22 mouse cellular contexts compared by ENCODE assay signal in genomic region chr19:24517057-24517456, GRCm38 (mm10). TPM values are rescaled to one million over a fixed set of nuclear protein-coding genes. Genes with fewer than 3 reads are reported as not detected.
DNase-seq lines count a peak whose midpoint lies in the region; ATAC-seq and TF ChIP-seq lines count a peak whose summit lies in the region.
"Had no signal": no experiment of that assay in that cellular context is flagged by ENCODE, and none has a peak within 500 bp of the region (broad histone marks: within the 10 kb centered on the region; RNA-seq: fewer than 3 reads in every experiment).

No protein-coding gene starts in this region.

- H3K36me3 ChIP-seq in liver, embryonic 11.5 days (ENCODE audit: control insufficient read depth, insufficient read depth, low read length) = no peaks in the 10 kb centered on the region
- H3K36me3 ChIP-seq in MEL (ENCODE audit: control insufficient read depth in 1 of 2, insufficient read depth in 2 of 2, low read length in 2 of 2) = peaks cover 0 to 17% of the 10 kb centered on the region in 2 experiments; a peak in 2 of 4 replicates
- no peaks in the 10 kb centered on the region for H3K36me3 ChIP-seq in liver, embryonic 13.5 days
- no peaks in the 10 kb centered on the region for H3K36me3 ChIP-seq in liver, embryonic 16.5 days (ENCODE audit: control insufficient read depth, insufficient read depth)
- H3K36me3 ChIP-seq in forebrain, embryonic 14.5 days (ENCODE audit: control insufficient read depth, insufficient read depth, low read length) = no peaks in the 10 kb centered on the region
- no peaks in the 10 kb centered on the region for H3K36me3 ChIP-seq in intestine, embryonic 15.5 days
- H3K36me3 ChIP-seq: embryonic facial prominence, embryonic 13.5 days; forebrain, embryonic 15.5 days; hindbrain, embryonic 12.5 days; hindbrain, embryonic 15.5 days had no signal

- peak; percentile 77 for DNase-seq in liver
- no peak for DNase-seq in liver, embryonic 11.5 days (ENCODE audit: low spot score)
- DNase-seq in MEL (ENCODE audit: low read depth, low spot score) = no peak
- no peak for DNase-seq in liver, embryonic 13.5 days
- no peak for DNase-seq in forebrain, embryonic 14.5 days (ENCODE audit: low spot score)
- no peak for DNase-seq in adrenal gland, adult (ENCODE audit: inconsistent age in 2 of 2, low spot score in 1 of 2)
- DNase-seq: adrenal gland, postnatal 10 days; adrenal gland, postnatal 36 days; cerebellum, adult 2 months; cerebellum, adult 9-11 months; cerebellum, postnatal 25 days; gastrocnemius, postnatal 25 days; heart, adult 2 months had no signal

- peaks cover 58% of the 10 kb centered on the region for H3K4me1 ChIP-seq in liver, embryonic 11.5 days (replicated peaks; ENCODE audit: control insufficient read depth, insufficient read depth, low read length)
- peaks cover 5 to 23% of the 10 kb centered on the region in 2 experiments; a peak in 3 of 4 replicates for H3K4me1 ChIP-seq in MEL (ENCODE audit: control insufficient read depth in 1 of 2, insufficient read depth in 2 of 2, low read length in 2 of 2)
- H3K4me1 ChIP-seq in liver, embryonic 13.5 days (replicated peaks) = peaks cover 95% of the 10 kb centered on the region
- peaks cover 72% of the 10 kb centered on the region for H3K4me1 ChIP-seq in liver, embryonic 16.5 days (ENCODE audit: control insufficient read depth, low read depth, low read length)
- H3K4me1 ChIP-seq in forebrain, embryonic 14.5 days (ENCODE audit: control insufficient read depth, insufficient read depth, low read length) = no peaks in the 10 kb centered on the region
- peaks cover 9% of the 10 kb centered on the region for H3K4me1 ChIP-seq in intestine, embryonic 15.5 days (replicated peaks)
- H3K4me1 ChIP-seq: embryonic facial prominence, embryonic 13.5 days; forebrain, embryonic 15.5 days; hindbrain, embryonic 12.5 days; hindbrain, embryonic 15.5 days had no signal

- no peak for TF ChIP-seq CTCF in MEL (IDR thresholded peaks at IDR 0.05 in 2 of 3, conservative IDR thresholded peaks at IDR 0.05 in 1 of 3; ENCODE audit: control insufficient read depth in 1 of 3, insufficient read depth in 1 of 3, low read depth in 2 of 3, low read length in 3 of 3, poor library complexity in 1 of 3, severe bottlenecking in 1 of 3)

- 45% methylated on average over 7 of the region's 7 CpGs for WGBS in liver, embryonic 11.5 days
- 40% methylated on average over 7 of the region's 7 CpGs for WGBS in liver, embryonic 13.5 days (ENCODE audit: insufficient replicate concordance)
- 37% methylated on average over 7 of the region's 7 CpGs for WGBS in liver, embryonic 16.5 days (ENCODE audit: insufficient replicate concordance)
- 89% methylated on average over 7 of the region's 7 CpGs for WGBS in forebrain, embryonic 14.5 days
- WGBS in intestine, embryonic 15.5 days = 45% methylated on average over 7 of the region's 7 CpGs

- ATAC-seq in liver, embryonic 11.5 days (replicated peaks; ENCODE audit: low FRiP score) = no peak
- 0 out of 2 replicates have a peak, but pooled peaks have one; percentile 37 for ATAC-seq in liver, embryonic 13.5 days (ENCODE audit: low read depth)
- ATAC-seq in liver, embryonic 16.5 days (ENCODE audit: low read depth) = no peak
- ATAC-seq in forebrain, embryonic 14.5 days = no peak
- ATAC-seq in intestine, embryonic 15.5 days = no peak
- ATAC-seq: activated CD4-positive, CD25-positive, alpha-beta regulatory T cell, adult 4 months; CD4-positive, CD25-positive, alpha-beta regulatory T cell, adult 4 months; forebrain, embryonic 15.5 days had no signal

- H3K27me3 ChIP-seq in liver, embryonic 11.5 days (replicated peaks; ENCODE audit: control insufficient read depth, insufficient read depth, low read length) = no peaks in the 10 kb centered on the region
- H3K27me3 ChIP-seq in MEL (ENCODE audit: control insufficient read depth in 1 of 2, insufficient read depth in 2 of 2, low read length in 2 of 2) = no peaks in the 10 kb centered on the region
- H3K27me3 ChIP-seq in liver, embryonic 13.5 days = no peaks in the 10 kb centered on the region
- H3K27me3 ChIP-seq in liver, embryonic 16.5 days (ENCODE audit: control insufficient read depth, insufficient read depth, low read depth, low read length) = no peaks in the 10 kb centered on the region
- no peaks in the 10 kb centered on the region for H3K27me3 ChIP-seq in forebrain, embryonic 14.5 days (replicated peaks; ENCODE audit: control insufficient read depth, insufficient read depth, low read length)
- H3K27me3 ChIP-seq in intestine, embryonic 15.5 days (replicated peaks) = no peaks in the 10 kb centered on the region
- H3K27me3 ChIP-seq: embryonic facial prominence, embryonic 13.5 days; forebrain, embryonic 15.5 days; hindbrain, embryonic 12.5 days; hindbrain, embryonic 15.5 days had no signal

- no peak overlapping the region for H3K4me3 ChIP-seq in liver, embryonic 11.5 days (ENCODE audit: low read depth, low read length)
- H3K4me3 ChIP-seq in MEL (ENCODE audit: control insufficient read depth in 1 of 2, insufficient read depth in 1 of 2, low read depth in 2 of 2, low read length in 2 of 2) = no peak overlapping the region
- no peak overlapping the region for H3K4me3 ChIP-seq in liver, embryonic 13.5 days (replicated peaks)
- H3K4me3 ChIP-seq in liver, embryonic 16.5 days (ENCODE audit: low read depth, low read length) = no peak overlapping the region
- no peak overlapping the region for H3K4me3 ChIP-seq in forebrain, embryonic 14.5 days (ENCODE audit: low read depth, low read length)
- H3K4me3 ChIP-seq in intestine, embryonic 15.5 days (replicated peaks) = no peak overlapping the region
- H3K4me3 ChIP-seq: embryonic facial prominence, embryonic 13.5 days; forebrain, embryonic 15.5 days; heart, adult 2 months; hindbrain, embryonic 12.5 days; hindbrain, embryonic 15.5 days had no signal

- no peak for TF ChIP-seq RAD21 in MEL (IDR thresholded peaks at IDR 0.05; ENCODE audit: low read depth, low read length)

- no peak overlapping the region for H3K9ac ChIP-seq in liver, embryonic 11.5 days (ENCODE audit: low read depth, low read length)
- no peak overlapping the region for H3K9ac ChIP-seq in MEL (ENCODE audit: control insufficient read depth, low read depth, low read length, poor library complexity, severe bottlenecking)
- peak overlapping the region; percentile 44; the same call in 1 of the 2 replicates for H3K9ac ChIP-seq in liver, embryonic 13.5 days
- 0 out of 2 replicates have a peak overlapping the region, but pooled peaks have one; percentile 4 for H3K9ac ChIP-seq in liver, embryonic 16.5 days (ENCODE audit: low read depth, low read length)
- no peak overlapping the region for H3K9ac ChIP-seq in forebrain, embryonic 14.5 days (ENCODE audit: low read length)
- H3K9ac ChIP-seq in intestine, embryonic 15.5 days = no peak overlapping the region
- H3K9ac ChIP-seq: embryonic facial prominence, embryonic 13.5 days; forebrain, embryonic 15.5 days; hindbrain, embryonic 12.5 days; hindbrain, embryonic 15.5 days had no signal

- H3K79me2 ChIP-seq in MEL (ENCODE audit: control insufficient read depth, insufficient read depth, low read length, poor library complexity) = no peaks in the 10 kb centered on the region

- TF ChIP-seq POLR2A in MEL (IDR thresholded peaks at IDR 0.05; ENCODE audit: control insufficient read depth in 1 of 2, insufficient read depth in 1 of 2, low read depth in 1 of 2, low read length in 2 of 2, poor library complexity in 1 of 2) = no peak

- no peak for TF ChIP-seq EP300 in MEL (IDR thresholded peaks at IDR 0.05; ENCODE audit: low read depth in 1 of 2, low read length in 2 of 2)

- no peak overlapping the region for H3K27ac ChIP-seq in liver, embryonic 11.5 days (ENCODE audit: low read depth, low read length)
- H3K27ac ChIP-seq in MEL (ENCODE audit: control insufficient read depth, low read depth, low read length) = no peak overlapping the region
- peak overlapping the region; percentile 76 for H3K27ac ChIP-seq in liver, embryonic 13.5 days
- peak overlapping the region; percentile 66 for H3K27ac ChIP-seq in liver, embryonic 16.5 days (ENCODE audit: low read length)
- no peak overlapping the region for H3K27ac ChIP-seq in forebrain, embryonic 14.5 days (ENCODE audit: low read depth, low read length)
- H3K27ac ChIP-seq in intestine, embryonic 15.5 days = no peak overlapping the region
- H3K27ac ChIP-seq: embryonic facial prominence, embryonic 13.5 days; forebrain, embryonic 15.5 days; heart, adult 2 months; hindbrain, embryonic 12.5 days; hindbrain, embryonic 15.5 days had no signal

- no peaks in the 10 kb centered on the region for H3K9me3 ChIP-seq in liver, embryonic 11.5 days (ENCODE audit: control insufficient read depth, low read length)
- no peaks in the 10 kb centered on the region for H3K9me3 ChIP-seq in MEL (replicated peaks; ENCODE audit: insufficient read depth, low read length)
- H3K9me3 ChIP-seq in liver, embryonic 13.5 days (replicated peaks) = no peaks in the 10 kb centered on the region
- no peaks in the 10 kb centered on the region for H3K9me3 ChIP-seq in liver, embryonic 16.5 days (replicated peaks; ENCODE audit: control insufficient read depth, low read length)
- no peaks in the 10 kb centered on the region for H3K9me3 ChIP-seq in forebrain, embryonic 14.5 days (replicated peaks; ENCODE audit: control insufficient read depth, low read length)
- no peaks in the 10 kb centered on the region for H3K9me3 ChIP-seq in intestine, embryonic 15.5 days
- H3K9me3 ChIP-seq: embryonic facial prominence, embryonic 13.5 days; forebrain, embryonic 15.5 days; hindbrain, embryonic 12.5 days; hindbrain, embryonic 15.5 days had no signal

- no peak overlapping the region; the same call in 1 of the 2 replicates for H3K4me2 ChIP-seq in liver, embryonic 11.5 days
- peak overlapping the region; percentile 39 for H3K4me2 ChIP-seq in liver, embryonic 13.5 days
- H3K4me2 ChIP-seq in liver, embryonic 16.5 days (ENCODE audit: low read depth, low read length) = peak overlapping the region; percentile 34; the same call in 1 of the 2 replicates
- H3K4me2 ChIP-seq in forebrain, embryonic 14.5 days (ENCODE audit: low read length) = no peak overlapping the region
- no peak overlapping the region for H3K4me2 ChIP-seq in intestine, embryonic 15.5 days (replicated peaks)
- H3K4me2 ChIP-seq: embryonic facial prominence, embryonic 13.5 days; forebrain, embryonic 15.5 days; heart, embryonic 11.5 days; hindbrain, embryonic 12.5 days; hindbrain, embryonic 15.5 days had no signal

RNA-seq across cellular contexts. Expression of gene Pip5k1b, which starts 38.6 kb away (rescaled TPM):
- polyA plus RNA-seq in liver, embryonic 11.5 days (2014; fragmentation: Nextera tagmentation; extraction: Ambion mirVana) = 5.6 and 7.1 TPM in 2 replicates
- total RNA-seq in MEL (2012; rRNA removed) = 3.0 and 3.4 TPM in 2 replicates
- 1 to 10 TPM in 1 of 2 experiments, not detected in 1; 10.0 TPM for polyA plus RNA-seq in MEL (2012; ENCODE audit: insufficient read depth in 1 of 2, insufficient read length in 2 of 2, low read depth in 1 of 2, low replicate concordance in 2 of 2, missing spikeins in 1 of 2)
- 8.5 and 10.2 TPM in 2 replicates for polyA plus RNA-seq in liver, embryonic 13.5 days (2015; fragmentation: Nextera tagmentation; extraction: Ambion mirVana)
- polyA plus RNA-seq in liver, embryonic 16.5 days (2015; fragmentation: Nextera tagmentation; extraction: Ambion mirVana) = 8.3 and 8.7 TPM in 2 replicates
- 1.8 and 2.1 TPM in 2 replicates for polyA plus RNA-seq in forebrain, embryonic 14.5 days (2014; fragmentation: Nextera tagmentation; extraction: Ambion mirVana)
- polyA plus RNA-seq in intestine, embryonic 15.5 days (2015; fragmentation: Nextera tagmentation; extraction: Ambion mirVana) = 17.2 and 18.2 TPM in 2 replicates

RNA-seq across cellular contexts. Expression of gene Fam122a, which starts 39.9 kb away (rescaled TPM):
- polyA plus RNA-seq in liver, embryonic 11.5 days (2014; fragmentation: Nextera tagmentation; extraction: Ambion mirVana) = 40.1 and 40.3 TPM in 2 replicates
- 3.9 and 4.5 TPM in 2 replicates for total RNA-seq in MEL (2012; rRNA removed)
- 10 to 100 TPM in 1 of 2 experiments, not detected in 1; 38.4 TPM for polyA plus RNA-seq in MEL (2012; ENCODE audit: insufficient read depth in 1 of 2, insufficient read length in 2 of 2, low read depth in 1 of 2, low replicate concordance in 2 of 2, missing spikeins in 1 of 2)
- polyA plus RNA-seq in liver, embryonic 13.5 days (2015; fragmentation: Nextera tagmentation; extraction: Ambion mirVana) = 29.7 and 34.6 TPM in 2 replicates
- 20.3 and 20.5 TPM in 2 replicates for polyA plus RNA-seq in liver, embryonic 16.5 days (2015; fragmentation: Nextera tagmentation; extraction: Ambion mirVana)
- 41.3 and 48.2 TPM in 2 replicates for polyA plus RNA-seq in forebrain, embryonic 14.5 days (2014; fragmentation: Nextera tagmentation; extraction: Ambion mirVana)
- polyA plus RNA-seq in intestine, embryonic 15.5 days (2015; fragmentation: Nextera tagmentation; extraction: Ambion mirVana) = 44.5 and 50.0 TPM in 2 replicates

Comparison
In these comparisons a context has a peak if more than half of its experiments do, and no peak if none do; other contexts are left out.
1. H3K27ac ChIP-seq: peak in liver, embryonic 13.5 days (single experiment) and liver, embryonic 16.5 days (single experiment); none in liver, embryonic 11.5 days (single experiment), MEL (single experiment), forebrain, embryonic 14.5 days (single experiment) and intestine, embryonic 15.5 days (single experiment).
2. H3K4me2 ChIP-seq: peak in liver, embryonic 13.5 days (single experiment) and liver, embryonic 16.5 days (single experiment); none in liver, embryonic 11.5 days (single experiment), forebrain, embryonic 14.5 days (single experiment) and intestine, embryonic 15.5 days (single experiment).
3. H3K9ac ChIP-seq: peak in liver, embryonic 13.5 days (single experiment) and liver, embryonic 16.5 days (single experiment); none in liver, embryonic 11.5 days (single experiment), MEL (single experiment), forebrain, embryonic 14.5 days (single experiment) and intestine, embryonic 15.5 days (single experiment).